Mouse (Mus musculus) lung, postnatal 4 days (tissue): ENCODE measurements around the gene Pfas.
"Not testable (repeated sequence)": the region's sequence is repeated elsewhere in the genome, so short reads cannot be mapped to it uniquely, and the experiment has no call there.

Source experiments
- DNase-seq, 2 experiments: peaks; one replicate each; pipeline ENCODE4 v3.0.0; 2021

Gene Pfas

GRCm38 (mm10) chr11:69015644-69016441 lies 7.6 kb upstream of the Pfas start, which contains the start of gene Ctc1:
Gene Ctc1, plus strand, starts transcription at chr11:69015911.
- peak; percentile 93 for DNase-seq

DNA sequence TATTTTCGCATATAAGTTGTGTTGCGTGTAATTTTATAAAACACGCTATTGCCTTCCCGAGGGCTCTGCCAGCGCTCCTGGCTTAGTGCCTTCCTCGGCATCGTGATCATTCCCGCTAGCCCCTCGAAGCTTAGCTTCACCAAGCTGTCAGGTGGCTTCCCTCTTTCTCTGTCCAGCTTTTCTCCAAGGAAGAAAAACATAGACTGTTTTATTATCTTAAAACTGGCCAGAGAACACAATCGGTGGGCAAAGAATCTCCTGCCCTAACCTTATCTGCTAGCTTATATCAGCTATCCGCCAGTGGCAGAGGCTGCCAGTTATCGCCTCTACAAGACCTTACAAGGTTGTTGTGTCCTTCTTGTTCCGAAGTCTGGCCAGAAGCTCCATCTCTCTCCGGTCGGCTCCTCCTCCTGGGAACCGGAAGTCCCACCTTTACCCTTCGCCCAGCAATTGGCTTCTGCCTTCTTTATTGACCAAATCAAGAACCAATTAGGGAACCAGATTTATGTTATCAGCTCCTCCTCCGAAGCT lies 3.9 kb upstream of the Pfas start:
- peak; percentile 90 for DNase-seq

GRCm38 (mm10) chr11:69011445-69011844 lies 3.2 kb upstream of the Pfas start:
- not testable (repeated sequence) for DNase-seq

GRCm38 (mm10) chr11:69010400-69011323 lies 2.4 kb upstream of the Pfas start:
- DNase-seq, result no peak

GRCm38 (mm10) chr11:69009508-69009907 lies 1.2 kb upstream of the Pfas start:
- DNase-seq, result no peak

DNA sequence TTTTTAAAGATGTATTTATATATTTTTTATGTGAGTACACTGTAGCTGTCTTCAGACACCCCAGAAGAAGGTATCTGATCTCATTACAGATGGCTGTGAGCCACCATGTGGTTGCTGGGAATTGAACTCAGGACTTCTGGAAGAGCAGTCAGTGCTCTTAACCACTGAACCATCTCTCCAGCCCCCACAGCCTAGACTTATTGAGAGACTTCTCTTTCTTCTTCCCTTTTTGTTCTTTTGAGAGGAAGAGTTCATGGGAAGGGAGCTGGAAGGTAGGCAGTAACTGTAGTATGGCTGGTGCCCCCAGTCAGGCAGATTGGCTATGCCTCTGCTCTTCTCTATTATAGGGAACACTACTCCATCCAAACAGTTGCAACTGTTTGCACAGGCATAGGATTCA lies 1.7 kb downstream of the Pfas start:
- not testable (repeated sequence) for DNase-seq

DNA sequence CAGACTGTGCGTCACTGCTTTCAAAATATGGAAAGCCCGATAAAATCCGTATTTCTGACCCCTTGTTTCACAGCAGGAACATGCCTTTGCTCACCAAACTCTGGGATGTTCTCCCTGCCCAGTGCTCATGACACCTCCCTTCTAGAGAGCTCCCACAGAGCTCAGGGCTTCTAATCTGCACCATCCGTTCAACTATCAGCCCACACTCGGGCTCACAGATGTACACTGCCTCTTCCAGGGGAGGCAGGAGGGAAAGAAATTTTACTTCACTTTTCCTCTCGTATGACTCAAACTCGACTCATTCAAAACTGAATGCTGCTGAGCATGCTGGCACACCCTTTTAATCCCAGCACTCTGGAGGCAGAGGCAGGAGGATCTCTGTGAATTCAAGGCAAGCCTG lies 3.1 kb downstream of the Pfas start:
- no peak for DNase-seq

DNA sequence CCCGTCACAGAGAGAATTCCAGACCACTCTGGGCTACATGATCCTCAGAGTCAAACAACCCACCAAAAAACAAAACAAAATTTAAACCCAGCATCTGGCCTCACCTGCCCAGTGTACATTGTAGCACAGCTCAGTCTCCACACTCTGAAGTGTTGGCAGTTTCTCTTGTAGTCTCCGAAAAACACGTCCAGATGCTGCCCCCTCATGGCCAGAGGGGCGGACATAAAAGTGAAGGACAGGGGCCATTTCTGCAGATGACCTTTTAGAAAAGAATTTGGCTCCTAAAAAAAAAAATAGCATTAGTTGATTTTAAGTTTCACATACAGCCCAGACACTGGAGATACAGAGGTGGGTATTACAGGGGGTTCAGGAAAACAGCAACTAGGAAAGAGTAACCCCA lies 4.7 kb downstream of the Pfas start:
- peak in 1 of 2 experiments; percentile 23 for DNase-seq

GRCm38 (mm10) chr11:69002782-69003181 lies 5.5 kb downstream of the Pfas start:
- DNase-seq, result not testable (repeated sequence)

- DNase-seq, result no peak
Observed at GRCm38 (mm10) chr11:68997080-68997479, 11.2 kb downstream of the Pfas start.

DNA sequence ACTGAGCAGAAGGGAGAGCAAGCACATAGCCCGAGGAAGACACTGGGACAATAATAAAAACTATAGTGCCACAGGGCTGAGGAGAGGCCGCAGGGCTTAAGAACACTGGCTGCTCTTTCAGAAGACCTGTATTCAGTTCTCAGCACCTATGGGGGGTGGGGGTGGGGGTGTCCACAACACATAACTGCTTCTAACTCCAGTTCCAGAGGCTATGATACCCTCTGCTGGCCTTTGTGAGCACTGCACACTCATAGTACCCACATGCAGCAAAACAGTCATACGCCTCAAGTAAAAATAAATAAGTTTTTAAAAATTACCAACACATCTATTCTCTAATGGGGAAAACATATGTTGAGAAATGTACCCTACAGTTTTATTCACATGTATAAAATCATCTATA lies 13.9 kb downstream of the Pfas start:
- no peak for DNase-seq

GRCm38 (mm10) chr11:68993122-68993521 lies 15.1 kb downstream of the Pfas start:
- no peak for DNase-seq

- DNase-seq, result peak in 1 of 2 experiments; percentile 57
Observed at GRCm38 (mm10) chr11:68988341-68988740, 19.9 kb downstream of the Pfas start.

- DNase-seq, result no peak
Observed at GRCm38 (mm10) chr11:68987365-68987882, 20.8 kb downstream of the Pfas start.

DNA sequence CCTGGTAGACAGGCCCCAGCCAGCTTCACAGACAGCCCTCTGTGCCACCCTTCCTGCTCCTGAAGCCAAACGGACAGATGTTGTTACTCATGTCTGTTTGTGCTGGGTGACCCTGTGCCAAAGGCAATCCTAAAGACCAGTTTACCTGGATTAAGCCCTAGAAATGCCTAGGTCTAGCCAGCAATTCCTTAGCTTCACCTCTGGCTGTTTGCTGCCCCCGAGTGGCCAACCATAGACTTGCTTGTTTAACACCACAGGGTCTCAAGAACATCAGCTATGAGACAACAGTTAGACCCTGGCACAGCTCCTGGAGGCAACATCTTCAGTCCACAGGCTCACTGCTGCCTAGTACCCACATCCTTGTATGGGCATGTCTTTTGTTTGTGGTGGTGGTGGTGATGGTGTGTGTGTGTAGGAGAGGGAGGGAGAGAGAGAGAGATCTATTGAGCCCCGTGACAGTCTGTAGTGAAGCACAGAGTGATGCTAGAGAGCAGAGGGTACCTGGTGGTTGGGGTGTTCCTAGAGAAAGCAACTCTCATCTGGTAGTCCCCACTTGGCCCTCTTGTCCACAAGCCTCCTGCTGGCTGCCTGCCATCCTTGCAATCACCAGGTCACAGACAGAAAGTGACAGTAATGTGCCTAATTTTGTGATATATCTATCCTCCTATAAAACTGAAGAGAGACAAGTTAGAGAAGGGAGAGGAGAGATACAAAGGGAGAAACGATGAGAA lies 25.5 kb downstream of the Pfas start:
- peak; percentile 73 to 83 for DNase-seq

DNA sequence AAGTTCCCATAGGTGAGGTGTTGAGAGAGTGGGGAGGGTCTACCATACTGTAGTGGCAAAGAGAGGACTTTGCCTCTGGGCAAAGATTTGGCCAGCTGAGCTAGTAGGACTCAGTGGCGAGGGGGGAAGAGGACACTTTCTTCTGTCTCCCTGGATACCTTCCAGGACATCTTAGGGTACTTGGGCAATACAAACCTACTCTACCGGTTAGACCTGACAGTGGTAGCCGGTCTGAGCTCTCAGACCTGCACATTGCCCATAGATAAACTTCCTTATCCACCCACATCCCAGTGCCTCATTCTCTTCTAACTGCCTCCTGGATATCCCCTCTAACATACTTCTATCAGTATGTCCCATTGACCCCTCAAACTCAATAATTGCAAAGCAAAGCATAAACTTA lies 27.3 kb downstream of the Pfas start:
- no peak for DNase-seq

GRCm38 (mm10) chr11:68979320-68979733 lies 28.9 kb downstream of the Pfas start:
- DNase-seq, result no peak

GRCm38 (mm10) chr11:68975601-68976000 lies 32.7 kb downstream of the Pfas start:
- no peak for DNase-seq

GRCm38 (mm10) chr11:68975085-68975484 lies 33.2 kb downstream of the Pfas start, which contains the start of gene Rangrf:
Gene Rangrf, minus strand, starts transcription at chr11:68975185.
- no peak for DNase-seq

DNA sequence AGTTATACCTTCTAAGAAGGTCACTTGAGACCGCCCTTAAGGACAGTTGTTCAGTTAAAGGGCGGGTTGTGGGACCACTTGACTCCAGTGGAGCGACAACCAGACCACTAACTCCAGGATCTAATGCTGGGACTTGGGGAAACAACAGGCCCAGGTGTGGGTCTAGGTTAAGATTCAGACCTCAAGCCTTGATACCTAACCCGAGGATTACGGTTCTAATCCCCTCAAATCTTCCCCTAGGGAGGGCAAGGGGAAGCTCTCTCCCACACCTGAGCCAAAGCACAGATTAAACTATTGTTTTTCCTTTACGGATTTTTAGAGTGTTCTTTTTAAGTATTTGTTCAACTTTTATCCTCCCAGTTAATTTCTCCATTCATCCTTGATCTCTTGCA lies 34.2 kb downstream of the Pfas start:
- DNase-seq, result no peak

- DNase-seq, result peak; percentile 88 to 89
Observed at GRCm38 (mm10) chr11:68973250-68974058, 34.8 kb downstream of the Pfas start.
